Mouse (Mus musculus) myocyte (in vitro differentiated cells): ENCODE measurements at regions not wholly inside any gene's neighbourhood (a gene's known extent, or its start where the extent isn't known, plus 50 kb on each side); places are given as distances from the start of the nearest gene placed in this dataset.

Experiments
- H3K27me3 ChIP-seq: one replicate; pipeline ENCODE4 v1.6.1; 2011; ENCODE audit not compliant: control insufficient read depth, insufficient read depth, insufficient read length
- H3K36me3 ChIP-seq: one replicate; pipeline ENCODE4 v1.6.1; 2011; ENCODE audit not compliant: control insufficient read depth, insufficient read depth
- H3K4me2 ChIP-seq: one replicate; pipeline ENCODE4 v1.6.1; 2011; ENCODE audit warnings: low read depth, control low read depth
- H3K4me3 ChIP-seq: one replicate; pipeline ENCODE4 v1.5.1; 2011; ENCODE audit warnings: mild to moderate bottlenecking, control low read depth, moderate library complexity
- H3K79me2 ChIP-seq: one replicate; pipeline ENCODE4 v1.6.1; 2011; ENCODE audit not compliant: control insufficient read depth, insufficient read depth
- H3ac ChIP-seq: one replicate; pipeline ENCODE4 v1.6.1; 2011; ENCODE audit not compliant: control insufficient read depth, insufficient read length
- CEBPB ChIP-seq: IDR thresholded peaks from 2 replicates; pipeline ENCODE4 v1.6.1; 2011; ENCODE audit warnings: mild to moderate bottlenecking, moderate library complexity; ENCODE audit not compliant: poor library complexity, insufficient read depth, severe bottlenecking
- E2F4 ChIP-seq: IDR thresholded peaks from one replicate; pipeline ENCODE4 v1.6.1; 2011; ENCODE audit warnings: mild to moderate bottlenecking, control low read depth, moderate library complexity; ENCODE audit not compliant: insufficient read depth
- MAX ChIP-seq: IDR thresholded peaks from one replicate; pipeline ENCODE4 v1.6.1; 2011; ENCODE audit warnings: low read depth, mild to moderate bottlenecking, control low read depth
- MYOD1 ChIP-seq, 3 experiments: IDR thresholded peaks; one replicate each; pipeline ENCODE4 v1.6.1; 2011; ENCODE audit warnings: control low read depth in 2 of 3, low read depth in 2 of 3, mild to moderate bottlenecking in 2 of 3, moderate library complexity in 1 of 3; ENCODE audit not compliant: insufficient read length in 2 of 3, control insufficient read depth in 1 of 3
- MYOG ChIP-seq, 3 experiments: IDR thresholded peaks; one replicate each; pipeline ENCODE4 v1.6.1; 2011; ENCODE audit warnings: control low read depth in 2 of 3, low read depth in 2 of 3, mild to moderate bottlenecking in 2 of 3; ENCODE audit not compliant: insufficient read length in 2 of 3, control insufficient read depth in 1 of 3, insufficient read depth in 1 of 3
- POLR2A ChIP-seq: IDR thresholded peaks from one replicate; pipeline ENCODE4 v1.6.1; 2011; ENCODE audit warnings: low read depth, mild to moderate bottlenecking, control low read depth, moderate library complexity; ENCODE audit not compliant: insufficient read length
- POLR2AphosphoS2 ChIP-seq: IDR thresholded peaks from one replicate; pipeline ENCODE4 v1.6.1; 2011; ENCODE audit warnings: low read depth, control low read depth; ENCODE audit not compliant: insufficient read length
- REST ChIP-seq: IDR thresholded peaks from one replicate; pipeline ENCODE4 v1.6.1; 2011; ENCODE audit warnings: mild to moderate bottlenecking, control low read depth, moderate library complexity; ENCODE audit not compliant: insufficient read depth, insufficient read length
- SRF ChIP-seq: IDR thresholded peaks from one replicate; pipeline ENCODE4 v1.6.1; 2011; ENCODE audit warnings: low read depth; ENCODE audit not compliant: control insufficient read depth, insufficient read length
- TCF12 ChIP-seq: IDR thresholded peaks from one replicate; pipeline ENCODE4 v1.6.1; 2011; ENCODE audit warnings: mild to moderate bottlenecking, control low read depth; ENCODE audit not compliant: poor library complexity, insufficient read depth, severe bottlenecking
- TCF3 ChIP-seq: IDR thresholded peaks from one replicate; pipeline ENCODE4 v1.6.1; 2011; ENCODE audit warnings: low read depth, control low read depth; ENCODE audit not compliant: insufficient read length
- USF1 ChIP-seq: IDR thresholded peaks from one replicate; pipeline ENCODE4 v1.6.1; 2011; ENCODE audit warnings: low read depth, mild to moderate bottlenecking, control low read depth, moderate library complexity

- H3K4me3 ChIP-seq: no peak overlapping the region
- no peak overlapping the region for H3ac ChIP-seq
- no peaks in the 10 kb centered on the region for H3K36me3 ChIP-seq
- H3K4me2 ChIP-seq: no peak overlapping the region
- no peaks in the 10 kb centered on the region for H3K79me2 ChIP-seq
- no peak for TF ChIP-seq E2F4
- no peak for TF ChIP-seq POLR2AphosphoS2
- no peak for TF ChIP-seq SRF
- no peak for TF ChIP-seq CEBPB
- TF ChIP-seq MAX: no peak
- no peak for TF ChIP-seq REST
- TF ChIP-seq MYOG (IDR thresholded peaks at IDR 0.05; ENCODE audit: control insufficient read depth in 1 of 3, insufficient read depth in 1 of 3, insufficient read length in 2 of 3, low read depth in 2 of 3): no peak
- TF ChIP-seq TCF3: no peak
- no peak for TF ChIP-seq MYOD1 (IDR thresholded peaks at IDR 0.05; ENCODE audit: control insufficient read depth in 1 of 3, insufficient read length in 2 of 3, low read depth in 2 of 3)
- no peaks in the 10 kb centered on the region for H3K27me3 ChIP-seq
Measured at GRCm38 (mm10) chr1:177337756-177338155, 79.8 kb upstream of the Akt3 start.

DNA sequence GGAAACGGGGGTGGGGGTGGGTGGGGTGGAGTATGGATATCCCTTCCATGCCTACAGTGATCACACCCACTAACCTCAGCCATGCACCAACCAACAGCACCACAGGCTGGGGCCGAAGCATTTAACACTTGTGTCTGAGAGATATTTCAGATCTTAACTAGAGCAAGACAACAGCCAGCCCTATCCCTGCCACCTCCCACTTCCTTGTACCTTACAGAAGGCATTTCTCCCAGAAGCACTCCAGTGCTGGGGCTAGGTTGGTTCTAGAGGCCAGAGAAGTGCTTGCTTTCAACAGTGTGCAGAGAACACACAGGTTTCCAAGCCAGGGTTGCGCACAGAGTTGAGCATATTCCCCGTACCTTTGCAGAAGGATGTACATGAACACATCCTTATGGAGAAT is 79.1 kb upstream of the Akt3 start:
- no peaks in the 10 kb centered on the region for H3K36me3 ChIP-seq
- H3K4me3 ChIP-seq: no peak overlapping the region
- no peaks in the 10 kb centered on the region for H3K27me3 ChIP-seq
- H3ac ChIP-seq: no peak overlapping the region
- no peak overlapping the region for H3K4me2 ChIP-seq
- TF ChIP-seq E2F4: no peak
- no peak for TF ChIP-seq MYOD1 (IDR thresholded peaks at IDR 0.05; ENCODE audit: control insufficient read depth in 1 of 3, insufficient read length in 2 of 3, low read depth in 2 of 3)
- TF ChIP-seq POLR2AphosphoS2: no peak
- TF ChIP-seq SRF: no peak
- TF ChIP-seq MYOG (IDR thresholded peaks at IDR 0.05; ENCODE audit: control insufficient read depth in 1 of 3, insufficient read depth in 1 of 3, insufficient read length in 2 of 3, low read depth in 2 of 3): no peak
- no peak for TF ChIP-seq USF1
- no peak for TF ChIP-seq POLR2A
- no peak for TF ChIP-seq REST
- no peak for TF ChIP-seq MAX
- no peak for TF ChIP-seq CEBPB
- no peak for TF ChIP-seq TCF3
- no peak for TF ChIP-seq TCF12
- H3K79me2 ChIP-seq: no peaks in the 10 kb centered on the region

GRCm38 (mm10) chr1:177336436-177336835 is 78.4 kb upstream of the Akt3 start:
- no peak overlapping the region for H3K4me3 ChIP-seq
- TF ChIP-seq POLR2AphosphoS2 (no peak), TCF12 (no peak), MAX (no peak), SRF (no peak), REST (no peak), USF1 (no peak), MYOG (IDR thresholded peaks at IDR 0.05; ENCODE audit: control insufficient read depth in 1 of 3, insufficient read depth in 1 of 3, insufficient read length in 2 of 3, low read depth in 2 of 3) (no peak), TCF3 (no peak), MYOD1 (IDR thresholded peaks at IDR 0.05; ENCODE audit: control insufficient read depth in 1 of 3, insufficient read length in 2 of 3, low read depth in 2 of 3) (no peak), CEBPB (no peak), POLR2A (no peak), E2F4 (no peak)

GRCm38 (mm10) chr1:177335961-177336360 is 78.0 kb upstream of the Akt3 start:
- no peak for TF ChIP-seq TCF3
- TF ChIP-seq MYOD1 (IDR thresholded peaks at IDR 0.05; ENCODE audit: control insufficient read depth in 1 of 3, insufficient read length in 2 of 3, low read depth in 2 of 3): no peak
- no peak for TF ChIP-seq USF1
- TF ChIP-seq POLR2A: no peak
- no peak for TF ChIP-seq TCF12
- TF ChIP-seq POLR2AphosphoS2: no peak
- no peak for TF ChIP-seq MAX
- TF ChIP-seq REST: no peak
- TF ChIP-seq CEBPB: no peak
- TF ChIP-seq E2F4: no peak
- no peak for TF ChIP-seq MYOG (IDR thresholded peaks at IDR 0.05; ENCODE audit: control insufficient read depth in 1 of 3, insufficient read depth in 1 of 3, insufficient read length in 2 of 3, low read depth in 2 of 3)
- TF ChIP-seq SRF: no peak
- Histone ChIP-seq H3K4me3 (no peak overlapping the region), H3K79me2 (no peaks in the 10 kb centered on the region), H3K4me2 (no peak overlapping the region), H3K27me3 (peaks cover 8% of the 10 kb centered on the region), H3ac (no peak overlapping the region), H3K36me3 (no peaks in the 10 kb centered on the region)

More at GRCm38 (mm10) chr1:177336436-177336835, 78.4 kb upstream of the Akt3 start:
- H3K79me2 ChIP-seq: no peaks in the 10 kb centered on the region
- no peak overlapping the region for H3ac ChIP-seq
- H3K4me2 ChIP-seq: no peak overlapping the region
- no peaks in the 10 kb centered on the region for H3K36me3 ChIP-seq
- H3K27me3 ChIP-seq: peaks cover 7% of the 10 kb centered on the region

DNA sequence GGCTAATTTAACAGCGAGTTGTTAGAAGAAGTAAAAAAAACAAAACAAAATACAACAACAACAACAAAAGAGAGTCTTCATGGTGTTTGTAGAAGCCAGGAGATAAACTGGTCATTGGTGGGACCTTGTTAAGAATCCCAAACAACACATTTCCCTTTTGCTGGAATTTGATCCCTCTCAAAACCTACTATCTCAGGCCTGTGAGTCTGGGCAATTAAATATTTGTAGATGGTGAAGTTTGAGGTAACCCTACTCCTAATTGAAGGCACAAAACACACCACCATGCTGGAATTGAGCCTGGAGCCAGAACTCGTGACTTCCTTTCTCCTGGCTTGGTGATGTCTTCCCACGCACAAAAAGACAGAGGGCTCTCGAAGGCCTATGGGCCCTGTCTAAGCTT is 65.4 kb upstream of the Akt3 start:
- H3K27me3 ChIP-seq: no peaks in the 10 kb centered on the region
- peak overlapping the region; percentile 64 for H3K4me2 ChIP-seq
- H3K79me2 ChIP-seq: no peaks in the 10 kb centered on the region
- TF ChIP-seq MYOD1 (IDR thresholded peaks at IDR 0.05; ENCODE audit: control insufficient read depth in 1 of 3, insufficient read length in 2 of 3, low read depth in 2 of 3): no peak
- TF ChIP-seq SRF: no peak
- no peak for TF ChIP-seq POLR2A
- TF ChIP-seq TCF3: no peak
- no peak for TF ChIP-seq POLR2AphosphoS2
- TF ChIP-seq CEBPB: no peak
- TF ChIP-seq E2F4: no peak
- no peak for TF ChIP-seq USF1
- no peak for TF ChIP-seq REST
- TF ChIP-seq MAX: no peak
- TF ChIP-seq MYOG (IDR thresholded peaks at IDR 0.05; ENCODE audit: control insufficient read depth in 1 of 3, insufficient read depth in 1 of 3, insufficient read length in 2 of 3, low read depth in 2 of 3): no peak
- no peak overlapping the region for H3ac ChIP-seq
- H3K36me3 ChIP-seq: no peaks in the 10 kb centered on the region
- H3K4me3 ChIP-seq: no peak overlapping the region
